Mouse (Mus musculus): ENCODE data around the gene Tlx1. TPM values are rescaled to one million over a fixed set of nuclear protein-coding genes. Genes with fewer than 3 reads are reported as not detected.

Tlx1 gene
- not detected in 2 replicates for polyA plus RNA-seq (2015; fragmentation: Nextera tagmentation; extraction: Ambion mirVana)

GRCm38 (mm10) chr19:45150490-45151181 is at the start of gene Tlx1:
TSS of gene Tlx1 (plus strand) at chr19:45150680.
- ATAC-seq (replicated peaks; ENCODE audit: low FRiP score, low read depth) (0 out of 2 replicates have a peak, but pooled peaks have one; percentile 21), DNase-seq (ENCODE audit: low spot score) (no peak)
- Histone ChIP-seq H3K27me3 (ENCODE audit: insufficient read depth, low read length) (peaks cover 91% of the 10 kb centered on the region), H3K4me3 (replicated peaks; ENCODE audit: low read depth, low read length) (peak within 1 kb of the TSS; percentile 27), H3K9ac (ENCODE audit: low read depth, low read length) (no peak within 1 kb of the TSS), H3K4me2 (ENCODE audit: low read length) (peak within 1 kb of the TSS; percentile 44), H3K4me1 (replicated peaks; ENCODE audit: insufficient read depth, low read length) (0 out of 2 replicates have a peak, but pooled peaks cover 5% of the 10 kb centered on the region), H3K9me3 (replicated peaks; ENCODE audit: low read length) (no peaks in the 10 kb centered on the region), H3K36me3 (ENCODE audit: insufficient read depth, low read length) (no peaks in the 10 kb centered on the region), H3K27ac (no peak within 1 kb of the TSS)
- TF ChIP-seq CTCF (IDR thresholded peaks at IDR 0.05; ENCODE audit: low read depth), result no peak
- WGBS, result under 1% methylated on average over 61 of the region's 61 CpGs

DNA sequence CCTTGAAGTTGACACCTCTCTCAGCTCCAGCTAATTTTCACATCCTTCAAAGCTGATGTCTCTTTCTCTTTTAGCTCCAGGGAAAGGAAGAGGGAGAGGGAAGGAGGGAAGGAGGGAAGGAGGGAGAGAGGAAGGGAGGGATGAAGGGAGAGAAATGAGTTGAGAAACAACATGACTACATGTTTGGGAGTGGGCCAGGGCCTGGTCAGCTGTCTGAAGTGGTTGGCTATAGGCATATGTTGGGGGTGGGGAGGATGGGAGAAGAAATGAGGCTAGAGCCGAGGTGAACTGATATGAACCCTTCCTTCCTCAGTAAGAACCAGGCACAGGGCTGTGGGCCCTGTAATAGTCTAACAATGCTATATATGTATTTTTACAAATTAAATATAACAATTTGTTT is 44.9 kb upstream of the Tlx1 start:
- no peak for TF ChIP-seq CTCF (IDR thresholded peaks at IDR 0.05; ENCODE audit: low read depth)
- H3K9ac ChIP-seq (ENCODE audit: low read depth, low read length), result no peak overlapping the region
- no peak for ATAC-seq (replicated peaks; ENCODE audit: low FRiP score, low read depth)
- DNase-seq (ENCODE audit: low spot score), result no peak
- WGBS, result 24% methylated on average over 1 of the region's 1 CpGs
- H3K4me2 ChIP-seq (ENCODE audit: low read length), result no peak overlapping the region
- H3K4me3 ChIP-seq (replicated peaks; ENCODE audit: low read depth, low read length), result no peak overlapping the region
- H3K27ac ChIP-seq, result no peak overlapping the region
- H3K4me1 ChIP-seq (replicated peaks; ENCODE audit: insufficient read depth, low read length), result no peaks in the 10 kb centered on the region
- no peaks in the 10 kb centered on the region for H3K36me3 ChIP-seq (ENCODE audit: insufficient read depth, low read length)
- no peaks in the 10 kb centered on the region; the same call in 1 of the 2 replicates for H3K9me3 ChIP-seq (replicated peaks; ENCODE audit: low read length)
- peaks cover 37% of the 10 kb centered on the region for H3K27me3 ChIP-seq (ENCODE audit: insufficient read depth, low read length)

DNA sequence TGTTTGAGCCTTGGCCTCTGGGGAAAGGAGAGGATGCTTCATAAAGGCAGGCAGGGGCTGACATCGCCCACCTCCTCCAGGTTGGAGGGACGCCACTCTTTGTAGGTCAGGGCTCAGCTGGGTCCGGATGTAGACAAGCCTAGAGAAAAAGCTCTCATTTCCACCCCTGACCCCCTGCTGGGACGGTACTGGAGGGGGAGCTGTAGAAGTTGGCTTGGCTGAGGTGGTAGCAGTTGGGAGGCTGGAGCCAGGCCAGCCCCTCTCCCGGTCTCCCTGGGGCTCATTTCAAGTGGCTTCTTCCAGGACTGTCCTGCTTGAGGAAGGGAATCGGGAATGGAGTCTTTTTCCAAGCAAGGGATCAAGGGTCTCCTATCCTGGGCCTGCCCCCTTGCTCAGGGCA is 43.8 kb upstream of the Tlx1 start:
- no peaks in the 10 kb centered on the region for H3K4me1 ChIP-seq (replicated peaks; ENCODE audit: insufficient read depth, low read length)
- no peak overlapping the region for H3K9ac ChIP-seq (ENCODE audit: low read depth, low read length)
- H3K27me3 ChIP-seq (ENCODE audit: insufficient read depth, low read length), result peaks cover 36% of the 10 kb centered on the region
- no peak for DNase-seq (ENCODE audit: low spot score)
- H3K27ac ChIP-seq, result no peak overlapping the region
- no peaks in the 10 kb centered on the region for H3K36me3 ChIP-seq (ENCODE audit: insufficient read depth, low read length)
- no peak for ATAC-seq (replicated peaks; ENCODE audit: low FRiP score, low read depth)
- TF ChIP-seq CTCF (IDR thresholded peaks at IDR 0.05; ENCODE audit: low read depth), result no peak
- 31% methylated on average over 6 of the region's 6 CpGs for WGBS
- H3K9me3 ChIP-seq (replicated peaks; ENCODE audit: low read length), result no peaks in the 10 kb centered on the region; the same call in 1 of the 2 replicates
- H3K4me2 ChIP-seq (ENCODE audit: low read length), result no peak overlapping the region
- H3K4me3 ChIP-seq (replicated peaks; ENCODE audit: low read depth, low read length), result no peak overlapping the region

- no peak for TF ChIP-seq CTCF (IDR thresholded peaks at IDR 0.05; ENCODE audit: low read depth)
- 74% methylated on average over 8 of the region's 8 CpGs for WGBS
- Histone ChIP-seq H3K36me3 (ENCODE audit: insufficient read depth, low read length) (no peaks in the 10 kb centered on the region), H3K27ac (no peak overlapping the region), H3K4me1 (replicated peaks; ENCODE audit: insufficient read depth, low read length) (peaks cover 6% of the 10 kb centered on the region), H3K9ac (ENCODE audit: low read depth, low read length) (no peak overlapping the region), H3K9me3 (replicated peaks; ENCODE audit: low read length) (no peaks in the 10 kb centered on the region; the same call in 1 of the 2 replicates), H3K4me3 (replicated peaks; ENCODE audit: low read depth, low read length) (no peak overlapping the region), H3K4me2 (ENCODE audit: low read length) (no peak overlapping the region), H3K27me3 (ENCODE audit: insufficient read depth, low read length) (peaks cover 8% of the 10 kb centered on the region; the same call in 1 of the 2 replicates)
- no peak for DNase-seq (ENCODE audit: low spot score)
- no peak for ATAC-seq (replicated peaks; ENCODE audit: low FRiP score, low read depth)
Observed at GRCm38 (mm10) chr19:45110681-45111080, 39.8 kb upstream of the Tlx1 start.

DNA sequence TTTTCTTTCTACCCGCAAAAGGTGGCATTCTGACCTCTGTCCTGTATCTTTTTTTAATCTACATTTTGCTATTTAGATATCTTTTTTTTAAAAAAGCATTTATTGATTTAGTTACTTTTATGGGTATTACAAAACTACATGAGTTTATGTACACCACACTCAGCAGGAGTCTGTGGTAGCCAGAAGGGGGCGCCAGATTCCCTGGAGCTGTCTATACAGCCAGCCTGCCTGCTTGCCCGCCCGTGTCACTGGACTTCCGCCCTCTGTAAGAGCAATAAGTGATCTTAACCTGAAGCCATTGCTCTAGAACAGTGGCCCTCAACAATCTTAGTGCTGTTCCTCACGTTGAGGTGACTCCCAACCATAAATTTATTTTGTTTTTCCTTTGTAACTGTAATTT is 38.0 kb upstream of the Tlx1 start:
- DNase-seq (ENCODE audit: low spot score) (no peak), ATAC-seq (replicated peaks; ENCODE audit: low FRiP score, low read depth) (no peak)
- WGBS, result 83% methylated on average over 6 of the region's 6 CpGs
- 0 out of 2 replicates have a peak, but pooled peaks cover 8% of the 10 kb centered on the region for H3K27me3 ChIP-seq (ENCODE audit: insufficient read depth, low read length)
- H3K4me1 ChIP-seq (replicated peaks; ENCODE audit: insufficient read depth, low read length), result peaks cover 6% of the 10 kb centered on the region
- H3K9me3 ChIP-seq (replicated peaks; ENCODE audit: low read length), result no peaks in the 10 kb centered on the region; the same call in 1 of the 2 replicates
- H3K4me3 ChIP-seq (replicated peaks; ENCODE audit: low read depth, low read length), result no peak overlapping the region
- peak; percentile 10; the same call in 1 of the 2 replicates for TF ChIP-seq CTCF (IDR thresholded peaks at IDR 0.05; ENCODE audit: low read depth)
- H3K4me2 ChIP-seq (ENCODE audit: low read length), result no peak overlapping the region
- no peak overlapping the region for H3K9ac ChIP-seq (ENCODE audit: low read depth, low read length)
- no peak overlapping the region for H3K27ac ChIP-seq
- no peaks in the 10 kb centered on the region for H3K36me3 ChIP-seq (ENCODE audit: insufficient read depth, low read length)

DNA sequence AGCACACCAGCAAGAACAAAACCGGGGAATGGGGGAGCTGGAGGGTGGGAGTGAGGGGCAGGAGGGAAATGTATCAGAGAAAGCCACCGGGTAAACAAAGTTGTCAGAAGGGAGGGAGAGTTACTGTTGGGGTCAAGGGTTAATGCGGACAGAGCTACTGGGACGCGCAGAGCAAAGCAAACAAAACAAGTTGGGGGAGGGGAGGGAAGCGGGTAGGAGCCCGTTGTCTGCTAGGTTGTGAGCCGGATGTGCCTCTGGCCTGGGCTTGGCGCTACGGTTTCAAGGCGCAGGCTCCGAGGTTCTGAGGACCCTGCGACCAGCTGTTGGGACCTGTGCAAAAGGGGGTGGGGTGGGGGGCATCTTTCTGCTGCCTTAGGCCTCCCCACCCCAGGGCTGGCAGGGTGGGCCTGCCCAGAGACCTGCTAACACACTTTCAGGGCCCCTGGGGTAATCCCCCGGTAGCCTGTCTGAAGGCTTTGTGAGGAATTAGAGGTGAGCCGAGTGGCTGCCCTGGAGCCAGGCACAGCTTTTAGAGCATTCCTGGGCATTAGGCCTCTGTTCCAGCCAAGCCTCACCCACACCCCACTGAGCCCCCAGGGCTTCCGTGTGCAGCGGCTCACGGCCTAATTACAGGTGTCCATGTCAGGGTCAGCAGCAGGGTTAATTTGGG is 36.6 kb upstream of the Tlx1 start:
- DNase-seq (ENCODE audit: low spot score) (peak; percentile 85), ATAC-seq (replicated peaks; ENCODE audit: low FRiP score, low read depth) (peak; percentile 73)
- Histone ChIP-seq H3K36me3 (ENCODE audit: insufficient read depth, low read length) (no peaks in the 10 kb centered on the region), H3K4me2 (ENCODE audit: low read length) (peak overlapping the region; percentile 22), H3K4me1 (replicated peaks; ENCODE audit: insufficient read depth, low read length) (peaks cover 6% of the 10 kb centered on the region), H3K9me3 (replicated peaks; ENCODE audit: low read length) (no peaks in the 10 kb centered on the region), H3K27me3 (ENCODE audit: insufficient read depth, low read length) (0 out of 2 replicates have a peak, but pooled peaks cover 9% of the 10 kb centered on the region), H3K4me3 (replicated peaks; ENCODE audit: low read depth, low read length) (no peak overlapping the region), H3K27ac (no peak overlapping the region), H3K9ac (ENCODE audit: low read depth, low read length) (no peak overlapping the region)
- 5% methylated on average over 17 of the region's 18 CpGs for WGBS
- TF ChIP-seq CTCF (IDR thresholded peaks at IDR 0.05; ENCODE audit: low read depth), result no peak
